Mouse (Mus musculus): ENCODE measurements around the gene Mindy1.
"Not testable (repeated sequence)": the region's sequence is repeated elsewhere in the genome, so short reads cannot be mapped to it uniquely, and the experiment has no call there.

Gene Mindy1

DNA sequence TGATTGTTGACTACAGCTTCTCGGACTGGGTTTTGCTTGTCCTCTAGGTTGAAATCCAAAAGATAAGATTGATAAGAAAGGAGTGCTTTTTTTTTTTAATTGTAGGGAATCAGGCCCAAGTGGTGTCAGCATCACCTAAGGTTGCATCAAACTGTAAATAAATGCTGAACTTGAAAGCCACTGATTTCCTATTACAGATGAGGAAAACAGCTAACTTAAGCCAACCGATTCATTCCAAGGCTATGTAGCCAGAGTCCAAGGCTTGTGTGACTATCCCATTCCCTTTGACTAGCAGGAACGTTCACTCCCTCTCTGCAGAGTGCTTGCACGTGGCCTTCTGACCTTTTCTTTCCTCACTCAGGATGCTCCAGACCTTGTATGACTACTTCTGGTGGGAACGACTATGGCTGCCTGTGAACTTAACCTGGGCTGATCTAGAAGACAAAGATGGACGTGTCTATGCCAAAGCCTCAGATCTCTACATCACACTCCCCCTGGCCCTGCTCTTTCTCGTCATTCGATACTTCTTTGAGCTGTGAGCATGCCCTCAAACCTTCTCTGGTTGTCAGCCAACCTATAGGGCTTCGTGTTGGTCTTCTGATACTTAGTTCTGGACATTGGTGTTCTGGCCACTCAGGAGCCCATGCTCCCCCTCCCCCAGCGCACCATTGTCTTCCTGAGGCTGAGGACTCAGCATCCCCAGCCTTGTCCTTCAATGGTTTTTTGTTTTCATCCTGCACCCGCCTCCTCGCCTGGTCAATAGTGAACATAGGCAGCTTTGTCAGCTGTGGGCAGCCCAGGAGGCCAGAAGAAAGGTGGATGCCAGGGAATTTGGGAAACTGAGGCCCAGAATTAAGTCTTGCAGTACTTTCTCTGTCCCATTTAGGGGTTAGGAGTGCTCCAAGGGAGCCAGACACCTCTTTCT is 38.8 kb downstream of the Mindy1 start:
- DNase-seq (ENCODE audit: low spot score in 2 of 2) = no peak

DNA sequence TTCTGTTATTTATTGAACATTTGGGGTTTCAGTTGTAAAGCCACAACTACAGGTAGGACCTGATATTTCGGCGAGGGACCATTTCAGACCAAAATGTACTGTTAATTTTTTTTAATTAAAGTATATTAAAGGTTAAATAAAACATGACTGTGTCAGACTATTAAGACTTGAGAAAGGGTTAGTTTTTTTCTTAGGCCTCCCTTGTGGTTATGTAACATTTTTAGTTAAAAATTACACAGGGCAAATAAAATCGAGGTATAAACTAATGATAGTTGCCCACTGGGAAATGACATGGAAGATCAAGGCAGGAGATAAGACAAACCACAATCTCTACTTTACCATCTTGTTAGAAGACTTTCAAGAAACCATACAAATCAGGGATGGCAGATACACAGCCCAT is 42.3 kb downstream of the Mindy1 start:
- no peak for DNase-seq (ENCODE audit: low spot score in 2 of 2)

DNA sequence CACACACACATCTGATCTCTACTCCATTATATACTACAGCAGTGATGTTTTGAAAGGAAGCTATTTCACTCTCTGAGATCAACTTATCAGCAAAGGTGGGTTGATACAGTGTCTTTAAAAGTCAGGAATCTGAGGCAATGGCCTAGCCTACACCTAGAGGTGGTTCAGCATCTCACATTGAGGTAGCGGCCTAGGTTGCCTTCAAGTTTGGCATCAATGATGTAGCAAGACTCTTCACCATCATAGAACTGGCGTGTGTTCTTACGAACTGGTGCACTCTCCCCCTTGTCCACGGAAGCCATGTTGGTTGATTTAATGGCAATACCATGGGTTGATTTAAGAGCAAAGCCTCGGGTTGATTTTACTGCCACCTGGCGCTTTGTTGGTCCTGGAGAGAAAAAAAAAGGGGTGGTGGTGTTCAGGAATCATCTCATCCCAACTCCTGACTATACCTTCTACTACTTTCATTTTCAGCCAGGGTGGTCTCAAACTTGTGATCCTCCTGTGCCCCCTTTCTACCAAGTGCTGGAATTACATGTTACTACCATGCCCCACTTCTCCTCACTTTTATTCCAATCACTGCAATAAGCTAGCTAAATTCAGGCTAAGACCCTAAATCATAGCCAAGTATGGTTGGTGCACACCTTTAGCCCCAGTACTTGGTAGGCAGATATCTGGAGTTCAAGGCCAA is 43.5 kb downstream of the Mindy1 start:
- DNase-seq (ENCODE audit: low spot score in 2 of 2) = no peak

- no peak for DNase-seq (ENCODE audit: low spot score in 2 of 2)
Measured at GRCm38 (mm10) chr3:95328803-95329404, 47.8 kb downstream of the Mindy1 start.

- DNase-seq (ENCODE audit: low spot score in 2 of 2) = no peak
Measured at GRCm38 (mm10) chr3:95331528-95331927, 50.4 kb downstream of the Mindy1 start.

GRCm38 (mm10) chr3:95337345-95337744 is 56.2 kb downstream of the Mindy1 start:
- no peak for DNase-seq (ENCODE audit: low spot score in 2 of 2)

- DNase-seq (ENCODE audit: low spot score in 2 of 2) = no peak
Measured at GRCm38 (mm10) chr3:95338251-95338650, 57.1 kb downstream of the Mindy1 start.

- DNase-seq (ENCODE audit: low spot score in 2 of 2) = not testable (repeated sequence)
Measured at GRCm38 (mm10) chr3:95343356-95344000, 62.3 kb downstream of the Mindy1 start.
